Mouse (Mus musculus): ENCODE measurements around the gene Dpm2.

DNA sequence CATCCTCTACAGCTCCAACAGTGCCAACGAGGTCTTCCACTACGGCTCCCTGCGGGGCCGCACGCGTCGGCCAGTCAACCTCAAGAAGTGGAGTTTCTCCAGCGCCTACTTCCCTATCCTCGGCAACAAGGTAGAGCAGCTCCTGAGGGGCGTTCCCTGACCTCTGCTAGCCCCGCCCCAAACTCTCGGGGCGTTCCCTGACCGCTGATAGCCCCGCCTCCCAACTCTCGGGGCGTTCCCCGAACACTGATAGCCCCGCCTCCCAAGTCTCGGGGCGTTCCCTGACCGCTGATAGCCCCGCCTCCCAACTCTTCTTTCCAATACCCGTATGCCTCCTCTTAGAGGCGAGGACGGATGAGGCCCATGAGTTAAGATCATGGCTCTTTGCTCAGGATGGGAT lies 41.6 kb downstream of the Dpm2 start:
- TF ChIP-seq CTCF (IDR thresholded peaks at IDR 0.05; ENCODE audit: borderline replicate concordance, insufficient read depth, low read depth, low read length) = no peak
- no peak for TF ChIP-seq POLR2A (IDR thresholded peaks at IDR 0.05; ENCODE audit: borderline replicate concordance, insufficient read depth, low read length)

Measured in cerebellum, adult 2 months (tissue).